Mouse (Mus musculus) liver, embryonic 12.5 days (tissue): ENCODE data around the gene Dnase1l3. TPM values are rescaled to one million over a fixed set of nuclear protein-coding genes. Genes with fewer than 3 reads are reported as not detected.
A peak's percentile ranks its signal among the peaks of the same experiment; 100 is the strongest.

Experiments
- ATAC-seq: fragments of 200-750 bp; cut with Nextera tagmentation; 2 replicates; pipeline ENCODE4 v1.8.0; 2017; ENCODE audit warnings: moderate number of reproducible peaks, mild to moderate bottlenecking, moderate library complexity
- H3K27ac ChIP-seq: fragments of 300-500 bp; sonication (generic); 2 replicates; pipeline ENCODE4 v1.5.1; 2016; ENCODE audit warnings: mild to moderate bottlenecking
- H3K27me3 ChIP-seq: fragments of 300-500 bp; sonication (generic); replicated peaks from 2 replicates; pipeline ENCODE4 v1.6.1; 2016; ENCODE audit warnings: mild to moderate bottlenecking, moderate library complexity
- H3K36me3 ChIP-seq: fragments of 300-500 bp; sonication (generic); 2 replicates; pipeline ENCODE4 v1.6.1; 2016; ENCODE audit warnings: mild to moderate bottlenecking, moderate library complexity
- H3K4me1 ChIP-seq: fragments of 300-500 bp; sonication (generic); 2 replicates; pipeline ENCODE4 v1.6.1; 2016
- H3K4me2 ChIP-seq: fragments of 300-500 bp; sonication (generic); 2 replicates; pipeline ENCODE4 v1.6.1; 2016; ENCODE audit warnings: mild to moderate bottlenecking, moderate library complexity
- H3K4me3 ChIP-seq: fragments of 300-500 bp; sonication (generic); 2 replicates; pipeline ENCODE4 v1.5.1; 2016; ENCODE audit warnings: mild to moderate bottlenecking, moderate library complexity
- H3K9ac ChIP-seq: fragments of 300-500 bp; sonication (generic); 2 replicates; pipeline ENCODE4 v1.6.1; 2016; ENCODE audit warnings: mild to moderate bottlenecking, moderate library complexity
- H3K9me3 ChIP-seq: fragments of 300-500 bp; sonication (generic); replicated peaks from 2 replicates; pipeline ENCODE4 v1.6.1; 2016; ENCODE audit warnings: mild to moderate bottlenecking, moderate library complexity
- WGBS: fragments of 180-500 bp; shearing (Covaris S2); methylation state at CpG from one replicate; pipeline ENCODE4 v1.1.7; 2016; ENCODE audit not compliant: insufficient replicate concordance; 5-methylcytosine and 5-hydroxymethylcytosine counted together
- polyA plus RNA-seq: library from polyadenylated mRNA; unstranded; fragments of >200 nt; fragmentation: Nextera tagmentation; extraction: Ambion mirVana; gene quantifications from 2 replicates; pipeline ENCODE4 v1.2.1, GENCODE M21; 2016

Dnase1l3 gene
- polyA plus RNA-seq, 1 experiment from 2014 or later = 0.79 TPM

DNA sequence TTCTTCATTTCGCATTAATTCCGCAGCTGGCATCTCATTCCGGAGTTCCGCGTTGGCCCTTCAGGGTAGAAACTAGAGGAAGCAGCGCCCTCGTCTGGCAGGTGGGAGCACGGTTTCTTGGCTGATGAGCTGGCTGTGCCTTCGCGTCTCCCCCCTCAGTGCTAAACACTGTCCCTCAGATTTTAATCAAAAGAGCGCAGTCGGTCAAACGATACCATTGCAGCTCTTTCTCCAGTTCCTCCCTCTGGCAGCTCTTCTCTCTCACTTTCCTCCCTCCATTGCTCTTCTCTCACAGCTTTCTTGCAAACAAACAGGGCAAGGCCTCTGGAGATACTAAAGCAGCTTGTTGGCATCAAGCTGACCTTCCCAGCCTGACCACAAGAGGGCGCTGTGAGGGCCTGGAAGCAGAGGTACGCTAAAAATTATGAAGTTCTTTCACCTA lies 2.9 kb upstream of the Dnase1l3 start:
- Histone ChIP-seq H3K9me3 (no peaks in the 10 kb centered on the region), H3K4me2 (peak overlapping the region; percentile 51), H3K4me3 (peak overlapping the region; percentile 18; the same call in 1 of the 2 replicates), H3K9ac (no peak overlapping the region), H3K4me1 (peaks cover 13% of the 10 kb centered on the region), H3K36me3 (no peaks in the 10 kb centered on the region), H3K27me3 (peaks cover 40% of the 10 kb centered on the region), H3K27ac (no peak overlapping the region)
- no peak for ATAC-seq
- 2% methylated on average over 15 of the region's 15 CpGs for WGBS

DNA sequence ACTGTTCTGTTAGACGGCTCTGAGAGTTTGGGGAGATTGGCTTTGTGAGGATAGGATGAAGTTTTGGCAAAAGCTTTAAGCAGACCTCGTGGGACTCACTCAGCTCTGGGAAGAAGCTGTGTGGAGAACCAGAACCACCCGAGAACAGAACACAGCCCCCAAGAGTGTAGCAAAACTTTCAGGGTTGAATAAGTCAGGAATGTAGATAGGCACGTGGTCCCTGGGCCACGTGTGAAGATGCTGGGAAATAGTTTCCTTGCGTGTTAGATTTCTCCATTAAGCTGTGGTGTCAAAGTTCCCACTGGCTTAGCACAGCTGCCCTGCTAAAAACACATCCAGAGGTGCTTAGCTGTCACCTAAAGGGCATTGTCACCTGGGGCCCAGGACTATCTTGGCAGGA lies 2.2 kb downstream of the Dnase1l3 start:
- Histone ChIP-seq H3K9me3 (no peaks in the 10 kb centered on the region), H3K4me3 (no peak overlapping the region), H3K4me2 (no peak overlapping the region), H3K36me3 (no peaks in the 10 kb centered on the region), H3K27ac (no peak overlapping the region), H3K9ac (no peak overlapping the region), H3K4me1 (peaks cover 5% of the 10 kb centered on the region; the same call in 1 of the 2 replicates), H3K27me3 (no peaks in the 10 kb centered on the region)
- no peak for ATAC-seq
- 59% methylated on average over 6 of the region's 6 CpGs for WGBS

DNA sequence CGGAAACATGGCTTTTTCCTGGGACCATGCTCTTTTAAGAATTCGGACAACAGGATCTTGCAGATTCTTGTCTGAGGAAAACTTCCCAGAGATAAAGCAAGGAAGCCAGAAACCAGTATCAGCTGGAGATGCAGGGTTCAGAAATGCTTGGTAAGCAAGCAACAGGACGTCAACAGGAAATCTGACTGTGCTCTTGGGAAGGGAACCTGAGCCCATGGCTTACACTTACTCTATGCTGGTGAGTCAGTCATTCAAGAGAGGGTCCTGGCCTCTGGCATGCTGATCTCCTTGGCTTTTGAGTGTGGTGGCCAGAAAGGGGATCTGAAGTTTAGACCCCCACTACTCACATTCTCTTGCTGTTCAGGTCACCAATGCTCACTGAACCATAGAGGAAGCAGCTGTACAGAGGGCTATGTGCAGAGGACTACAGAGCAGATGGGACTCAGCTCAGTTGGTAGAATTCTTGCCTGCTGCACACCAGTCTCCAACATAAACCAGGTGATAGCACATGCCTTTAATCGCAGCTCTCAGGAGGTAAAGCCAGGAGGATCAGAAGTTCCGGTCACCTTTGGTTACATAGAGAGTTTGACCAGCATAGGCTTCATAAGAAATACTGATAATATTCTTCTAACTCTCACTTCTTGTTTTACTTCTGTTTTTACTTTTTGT lies 3.1 kb downstream of the Dnase1l3 start:
- Histone ChIP-seq H3K36me3 (no peaks in the 10 kb centered on the region), H3K4me1 (peaks cover 5% of the 10 kb centered on the region; the same call in 1 of the 2 replicates), H3K4me2 (no peak overlapping the region), H3K9me3 (no peaks in the 10 kb centered on the region), H3K4me3 (no peak overlapping the region), H3K27ac (peak overlapping the region; percentile 45), H3K27me3 (no peaks in the 10 kb centered on the region), H3K9ac (no peak overlapping the region)
- WGBS = 55% methylated on average over 5 of the region's 5 CpGs
- ATAC-seq = no peak

DNA sequence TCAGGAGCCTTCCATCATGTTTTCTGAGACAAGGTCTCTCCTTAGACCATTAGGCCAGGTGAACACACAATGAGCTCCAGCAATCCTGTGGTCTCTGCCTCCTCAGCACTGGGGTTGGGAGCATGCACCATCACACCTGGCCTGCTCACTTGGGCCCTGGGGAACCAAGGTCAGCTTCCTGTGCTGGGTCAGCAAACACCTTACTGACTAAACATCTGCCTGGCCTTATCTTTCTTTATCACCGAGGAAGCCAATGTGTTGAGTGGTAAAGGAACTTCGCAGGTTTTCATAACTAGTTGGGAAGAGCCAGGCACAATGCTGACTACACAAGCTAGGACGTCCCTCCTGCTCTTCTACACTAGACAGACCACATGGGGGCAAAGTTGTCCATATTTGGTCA lies 4.4 kb downstream of the Dnase1l3 start:
- Histone ChIP-seq H3K4me2 (no peak overlapping the region), H3K27me3 (no peaks in the 10 kb centered on the region), H3K9me3 (no peaks in the 10 kb centered on the region), H3K4me3 (no peak overlapping the region), H3K9ac (no peak overlapping the region), H3K36me3 (no peaks in the 10 kb centered on the region), H3K4me1 (peaks cover 5% of the 10 kb centered on the region; the same call in 1 of the 2 replicates), H3K27ac (no peak overlapping the region)
- no peak for ATAC-seq
- WGBS = 32% methylated on average over 3 of the region's 3 CpGs

DNA sequence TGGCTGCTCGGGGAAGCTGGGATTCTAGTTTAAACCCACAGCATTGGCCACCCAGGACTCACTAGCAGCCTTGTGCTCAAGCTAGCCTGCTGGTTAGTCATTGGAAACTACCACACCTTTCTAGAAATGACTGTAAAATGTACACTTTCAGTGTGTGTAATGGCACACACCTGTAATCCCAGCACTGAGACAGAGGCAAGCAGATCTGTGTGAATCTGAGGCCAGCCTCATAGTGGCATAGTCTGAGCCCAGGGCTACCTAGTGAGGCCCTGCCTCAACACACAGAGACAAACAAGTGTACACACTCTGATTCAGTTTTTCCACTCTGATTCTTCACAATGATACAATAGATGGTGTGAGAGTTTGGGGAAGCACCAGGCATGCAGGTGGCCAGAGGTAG lies 5.0 kb downstream of the Dnase1l3 start:
- H3K36me3 ChIP-seq = no peaks in the 10 kb centered on the region
- no peak overlapping the region for H3K9ac ChIP-seq
- no peaks in the 10 kb centered on the region for H3K27me3 ChIP-seq
- no peak overlapping the region for H3K4me3 ChIP-seq
- H3K4me1 ChIP-seq = peaks cover 5% of the 10 kb centered on the region; the same call in 1 of the 2 replicates
- ATAC-seq = no peak
- H3K9me3 ChIP-seq = no peaks in the 10 kb centered on the region
- 59% methylated on average over 1 of the region's 1 CpGs for WGBS
- no peak overlapping the region for H3K27ac ChIP-seq
- no peak overlapping the region for H3K4me2 ChIP-seq

DNA sequence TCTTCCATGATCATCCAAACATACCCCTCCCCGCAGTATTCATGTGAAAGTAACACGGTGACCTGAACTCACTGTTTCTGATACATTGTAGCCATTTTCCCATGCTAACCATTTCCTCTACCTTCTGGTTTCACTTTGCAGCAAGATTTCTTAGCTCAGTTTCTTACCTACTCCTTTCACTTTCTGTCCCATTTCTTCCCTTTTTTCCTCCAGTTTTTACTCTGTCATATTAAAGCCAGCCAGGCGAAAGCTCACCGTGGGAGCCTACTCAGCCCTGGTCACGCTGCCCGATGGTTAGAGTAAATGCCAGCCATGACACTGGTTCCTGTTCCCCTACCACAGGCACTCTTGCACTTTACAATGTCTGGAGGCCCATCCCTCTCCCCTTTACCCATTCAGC lies 7.5 kb downstream of the Dnase1l3 start:
- Histone ChIP-seq H3K4me3 (no peak overlapping the region), H3K4me1 (no peaks in the 10 kb centered on the region), H3K4me2 (no peak overlapping the region), H3K9me3 (no peaks in the 10 kb centered on the region), H3K27ac (no peak overlapping the region), H3K27me3 (no peaks in the 10 kb centered on the region), H3K9ac (no peak overlapping the region), H3K36me3 (no peaks in the 10 kb centered on the region)
- 76% methylated on average over 6 of the region's 6 CpGs for WGBS
- no peak for ATAC-seq

DNA sequence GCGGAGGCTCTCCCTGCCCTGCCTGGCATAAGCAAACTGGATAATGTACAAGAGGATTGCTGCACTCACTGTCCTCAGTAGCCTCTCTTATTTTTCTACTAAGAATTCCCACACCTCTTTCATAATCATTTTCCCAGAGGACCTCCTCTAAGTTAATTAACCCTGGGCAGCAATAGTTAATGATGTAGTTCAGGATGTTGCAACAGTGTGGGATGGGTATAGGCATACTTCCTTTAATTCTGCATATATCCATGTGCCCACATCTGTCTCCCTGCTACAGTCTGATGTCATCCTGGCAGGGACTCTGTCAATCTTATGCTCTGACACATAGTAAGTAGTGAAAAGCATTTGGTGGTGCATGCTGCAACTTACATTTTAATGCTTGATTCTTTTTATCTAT lies 13.1 kb downstream of the Dnase1l3 start:
- Histone ChIP-seq H3K27me3 (no peaks in the 10 kb centered on the region), H3K36me3 (no peaks in the 10 kb centered on the region), H3K27ac (no peak overlapping the region), H3K4me3 (no peak overlapping the region), H3K4me2 (no peak overlapping the region), H3K4me1 (no peaks in the 10 kb centered on the region), H3K9ac (no peak overlapping the region), H3K9me3 (no peaks in the 10 kb centered on the region)
- 84% methylated on average over 1 of the region's 1 CpGs for WGBS
- no peak for ATAC-seq

DNA sequence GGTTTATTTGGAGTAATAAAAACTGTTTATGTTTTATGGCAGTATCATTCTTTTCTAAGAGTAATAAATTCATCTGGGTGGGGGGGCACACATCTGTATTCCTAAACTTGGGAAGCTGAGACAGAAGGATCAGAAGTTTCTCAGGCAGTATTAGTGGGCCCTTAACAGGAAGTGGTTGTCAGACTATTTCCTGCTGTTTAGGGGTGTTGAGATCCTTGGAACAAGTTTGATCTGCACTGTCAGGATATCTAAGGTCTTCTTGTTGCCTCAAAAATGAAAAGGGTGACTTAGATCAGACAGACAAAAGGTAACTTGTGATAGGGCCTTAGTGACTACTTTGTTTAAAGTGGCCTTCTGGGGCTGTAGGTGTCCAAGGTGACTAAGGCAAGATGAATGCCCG lies 16.2 kb downstream of the Dnase1l3 start:
- 63% methylated on average over 1 of the region's 1 CpGs for WGBS
- ATAC-seq = no peak
- no peaks in the 10 kb centered on the region for H3K9me3 ChIP-seq
- H3K9ac ChIP-seq = no peak overlapping the region
- H3K4me2 ChIP-seq = no peak overlapping the region
- no peaks in the 10 kb centered on the region for H3K36me3 ChIP-seq
- H3K4me3 ChIP-seq = no peak overlapping the region
- no peaks in the 10 kb centered on the region for H3K27me3 ChIP-seq
- no peak overlapping the region for H3K27ac ChIP-seq
- H3K4me1 ChIP-seq = no peaks in the 10 kb centered on the region

DNA sequence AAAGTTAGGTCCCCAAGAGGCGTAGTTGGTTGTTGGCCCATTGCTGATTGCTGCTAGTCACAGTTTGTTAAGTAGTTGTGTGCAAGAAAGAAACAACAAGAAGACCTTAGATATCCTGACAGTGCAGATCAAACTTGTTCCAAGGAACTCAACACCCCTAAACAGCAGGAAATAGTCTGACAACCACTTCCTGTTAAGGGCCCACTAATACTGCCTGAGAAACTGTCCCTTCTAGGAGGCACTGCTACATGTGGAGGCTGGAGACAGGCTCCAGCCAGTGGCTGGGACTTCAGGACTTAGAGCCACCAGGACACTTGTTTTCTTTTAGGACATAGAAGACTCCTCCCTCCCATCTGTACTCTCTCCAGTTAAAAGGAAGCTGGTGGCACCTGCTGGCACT lies 16.9 kb downstream of the Dnase1l3 start:
- Histone ChIP-seq H3K4me2 (no peak overlapping the region), H3K4me1 (no peaks in the 10 kb centered on the region), H3K27me3 (no peaks in the 10 kb centered on the region), H3K9ac (no peak overlapping the region), H3K4me3 (no peak overlapping the region), H3K27ac (no peak overlapping the region), H3K36me3 (no peaks in the 10 kb centered on the region), H3K9me3 (no peaks in the 10 kb centered on the region)
- no peak for ATAC-seq
- 55% methylated on average over 1 of the region's 1 CpGs for WGBS

DNA sequence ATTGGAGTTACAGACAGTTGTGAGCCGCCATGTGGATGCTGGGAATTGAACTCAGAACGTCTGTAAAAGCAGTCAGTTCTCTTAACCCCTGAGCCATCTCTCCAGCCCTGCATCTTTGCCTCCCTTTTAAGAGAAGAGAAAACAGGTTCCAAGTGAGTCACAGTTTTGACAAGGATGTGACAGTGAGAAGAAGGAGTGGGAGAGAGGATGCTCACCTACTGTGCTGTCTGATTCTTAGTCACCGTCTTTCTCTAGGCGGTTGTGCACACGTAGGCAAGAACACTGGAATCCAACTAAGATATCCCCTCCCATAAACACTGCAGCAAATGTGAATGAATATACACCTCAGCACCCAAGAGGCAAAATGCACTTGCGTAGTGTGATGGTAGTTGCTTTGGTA lies 19.2 kb downstream of the Dnase1l3 start:
- Histone ChIP-seq H3K9ac (no peak overlapping the region), H3K4me3 (no peak overlapping the region), H3K4me2 (no peak overlapping the region), H3K4me1 (no peaks in the 10 kb centered on the region), H3K27ac (no peak overlapping the region), H3K27me3 (no peaks in the 10 kb centered on the region), H3K9me3 (no peaks in the 10 kb centered on the region), H3K36me3 (no peaks in the 10 kb centered on the region)
- WGBS = 78% methylated on average over 6 of the region's 6 CpGs
- no peak for ATAC-seq

DNA sequence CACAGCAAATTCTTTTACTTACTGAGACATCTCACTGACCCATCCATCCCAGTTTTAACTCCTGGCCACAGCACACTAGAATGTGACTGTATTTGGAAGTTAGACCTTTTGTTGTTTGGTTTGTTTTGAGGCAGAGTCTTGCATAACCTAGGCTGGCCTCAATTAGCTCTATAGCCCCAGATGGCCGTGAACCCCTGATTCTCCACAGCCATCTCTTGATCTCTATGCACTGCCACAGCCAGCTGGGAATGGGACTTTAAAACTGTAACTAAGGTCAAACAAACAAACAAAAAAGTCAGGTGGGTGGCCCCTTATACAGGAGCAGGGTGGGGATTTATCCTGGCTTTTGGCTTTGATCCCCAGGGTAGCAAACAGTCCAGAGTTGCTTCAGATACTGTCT lies 19.7 kb downstream of the Dnase1l3 start:
- no peak for ATAC-seq

DNA sequence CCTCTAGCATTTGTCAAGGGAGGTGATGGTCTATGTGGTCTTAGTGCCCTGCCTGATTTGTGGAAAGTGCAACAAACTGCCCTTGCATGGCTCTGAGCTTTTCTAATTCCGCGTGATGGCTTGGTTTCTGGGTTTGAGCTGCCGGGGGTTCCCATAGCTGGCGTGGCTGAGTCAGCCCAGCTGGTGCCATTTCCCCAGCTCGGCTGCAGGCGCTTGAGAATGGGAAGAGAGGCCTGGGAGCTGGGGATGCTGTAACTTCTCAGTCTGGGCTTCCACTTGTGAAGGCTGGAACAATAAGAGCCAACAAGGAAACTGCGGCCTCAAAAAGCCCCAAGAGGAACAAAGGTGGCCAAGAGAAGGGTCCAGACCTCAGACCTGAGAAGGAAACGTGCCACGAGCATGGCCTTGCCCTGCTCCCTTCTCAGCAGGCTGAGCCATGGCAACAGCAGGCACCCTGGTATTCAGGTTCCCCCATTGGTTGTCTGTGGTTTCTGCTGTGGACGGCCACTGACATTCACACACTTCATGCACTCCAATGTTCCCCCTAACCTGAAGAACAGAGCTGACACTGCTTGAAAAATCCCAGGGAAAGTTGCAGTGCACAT lies 22.4 kb downstream of the Dnase1l3 start:
- WGBS = 45% methylated on average over 10 of the region's 10 CpGs
- Histone ChIP-seq H3K9me3 (no peaks in the 10 kb centered on the region), H3K27me3 (no peaks in the 10 kb centered on the region), H3K4me2 (no peak overlapping the region), H3K9ac (no peak overlapping the region), H3K4me3 (no peak overlapping the region), H3K4me1 (no peaks in the 10 kb centered on the region), H3K27ac (no peak overlapping the region), H3K36me3 (no peaks in the 10 kb centered on the region)
- ATAC-seq = no peak

More for the DNA sequence above, 19.7 kb downstream of the Dnase1l3 start:
- Histone ChIP-seq H3K4me3 (no peak overlapping the region), H3K27ac (no peak overlapping the region), H3K4me2 (no peak overlapping the region), H3K9me3 (no peaks in the 10 kb centered on the region), H3K27me3 (no peaks in the 10 kb centered on the region), H3K4me1 (no peaks in the 10 kb centered on the region), H3K36me3 (no peaks in the 10 kb centered on the region), H3K9ac (no peak overlapping the region)
- 63% methylated on average over 1 of the region's 1 CpGs for whole genome bisulfite sequencing
